Mouse (Mus musculus) lung, embryonic 16.5 days (tissue): Measurements from ENCODE around the gene Hcn2. TPM values are rescaled to one million over a fixed set of nuclear protein-coding genes. Genes with fewer than 3 reads are reported as not detected.
A peak's percentile ranks its signal among the peaks of the same experiment; 100 is the strongest.

Experiments used
- ATAC-seq: fragments of 200-750 bp; cut with Nextera tagmentation; 2 replicates; pipeline ENCODE4 v1.8.0; 2017; ENCODE audit warnings: low read depth, mild to moderate bottlenecking, moderate library complexity
- H3K27ac ChIP-seq: fragments of 300-500 bp; sonication (generic); 2 replicates; pipeline ENCODE4 v1.5.1; 2014; ENCODE audit warnings: mild to moderate bottlenecking, control low read depth, low read length
- H3K27me3 ChIP-seq: fragments of 300-500 bp; sonication (generic); 2 replicates; pipeline ENCODE4 v1.6.1; 2014; ENCODE audit warnings: low read depth, low read length, mixed read lengths; ENCODE audit not compliant: control insufficient read depth, insufficient read depth
- H3K36me3 ChIP-seq: fragments of 300-500 bp; sonication (generic); 2 replicates; pipeline ENCODE4 v1.6.1; 2014; ENCODE audit warnings: low read length; ENCODE audit not compliant: control insufficient read depth, insufficient read depth
- H3K4me1 ChIP-seq: fragments of 300-500 bp; sonication (generic); replicated peaks from 2 replicates; pipeline ENCODE4 v1.6.1; 2014; ENCODE audit warnings: low read length, mixed read lengths; ENCODE audit not compliant: control insufficient read depth, insufficient read depth
- H3K4me2 ChIP-seq: fragments of 300-500 bp; sonication (generic); 2 replicates; pipeline ENCODE4 v1.6.1; 2014; ENCODE audit warnings: low read depth, low read length, control low read depth
- H3K4me3 ChIP-seq: fragments of 300-500 bp; sonication (generic); 2 replicates; pipeline ENCODE4 v1.5.1; 2014; ENCODE audit warnings: mild to moderate bottlenecking, low read length, control low read depth
- H3K9ac ChIP-seq: fragments of 300-500 bp; sonication (generic); 2 replicates; pipeline ENCODE4 v1.6.1; 2014; ENCODE audit warnings: low read length, control low read depth
- H3K9me3 ChIP-seq: fragments of 300-500 bp; sonication (generic); 2 replicates; pipeline ENCODE4 v1.6.1; 2016; ENCODE audit warnings: low read length; ENCODE audit not compliant: control insufficient read depth
- WGBS: fragments of 180-500 bp; shearing (Covaris S2); extraction: QIAGEN DNeasy Blood & Tissue Kit; methylation state at CpG from one replicate; pipeline ENCODE4 v1.1.7; 2014; 5-methylcytosine and 5-hydroxymethylcytosine counted together
- polyA plus RNA-seq: library from polyadenylated mRNA; unstranded; fragments of >200 nt; fragmentation: Nextera tagmentation; extraction: Ambion mirVana; gene quantifications from 2 replicates; pipeline ENCODE4 v1.2.1, GENCODE M21; 2015

Hcn2 gene
- polyA plus RNA-seq, 1 experiment from 2014 or later, result not detected

GRCm38 (mm10) chr10:79705951-79706350, 10.5 kb upstream of the Hcn2 start:
- 69% methylated on average over 5 of the region's 5 CpGs for WGBS
- Histone ChIP-seq H3K4me2 (peak overlapping the region; percentile 94), H3K27me3 (no peaks in the 10 kb centered on the region), H3K4me3 (peak overlapping the region; percentile 84), H3K27ac (no peak overlapping the region; the same call in 1 of the 2 replicates), H3K9ac (peak overlapping the region; percentile 97), H3K9me3 (no peaks in the 10 kb centered on the region), H3K4me1 (peaks cover 32% of the 10 kb centered on the region), H3K36me3 (peaks cover 22% of the 10 kb centered on the region)
- ATAC-seq, result no peak

DNA sequence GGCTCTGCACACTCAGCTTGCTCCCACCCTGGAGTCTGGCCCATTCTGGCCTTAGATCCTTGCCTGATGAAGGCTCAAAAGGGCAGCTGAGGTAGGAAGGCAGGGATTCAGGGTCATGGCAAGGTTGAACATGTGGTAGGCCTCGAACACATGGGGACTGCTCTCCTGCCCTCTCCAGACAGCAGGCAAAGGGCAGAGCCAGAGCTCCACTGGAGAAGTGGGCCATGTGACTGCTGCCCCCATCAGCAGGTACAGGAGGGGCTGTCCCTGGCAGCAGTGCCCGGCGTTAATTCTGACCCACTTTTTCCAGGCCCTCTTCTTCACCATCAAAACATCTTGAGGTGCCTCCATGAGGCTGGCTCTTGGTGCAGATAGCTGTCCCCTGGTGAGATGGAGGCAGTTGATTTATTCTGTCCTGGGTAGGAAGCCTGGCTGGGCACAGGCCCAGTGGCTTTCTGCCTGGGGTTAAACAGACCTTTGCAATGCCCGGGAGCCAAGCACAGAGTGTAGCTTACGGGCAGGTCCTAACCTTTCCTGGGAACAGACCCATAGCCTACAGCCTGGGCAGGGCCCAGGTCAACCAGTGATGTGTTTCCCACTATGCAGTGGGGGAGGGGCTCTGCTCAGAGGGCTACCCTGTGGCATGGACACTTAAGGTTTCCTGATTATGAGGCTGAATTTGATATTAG, 9.9 kb upstream of the Hcn2 start:
- 79% methylated on average over 5 of the region's 5 CpGs for WGBS
- Histone ChIP-seq H3K4me1 (peaks cover 30% of the 10 kb centered on the region), H3K9ac (peak overlapping the region; percentile 97), H3K27ac (no peak overlapping the region), H3K36me3 (peaks cover 28% of the 10 kb centered on the region), H3K9me3 (no peaks in the 10 kb centered on the region), H3K4me2 (peak overlapping the region; percentile 94), H3K27me3 (no peaks in the 10 kb centered on the region), H3K4me3 (peak overlapping the region; percentile 84)
- ATAC-seq, result no peak

- ATAC-seq, result no peak
- Histone ChIP-seq H3K4me3 (peak overlapping the region; percentile 84; the same call in 1 of the 2 replicates), H3K36me3 (peaks cover 33% of the 10 kb centered on the region), H3K9me3 (no peaks in the 10 kb centered on the region), H3K4me1 (peaks cover 30% of the 10 kb centered on the region), H3K27ac (no peak overlapping the region), H3K4me2 (peak overlapping the region; percentile 1; the same call in 1 of the 2 replicates), H3K27me3 (no peaks in the 10 kb centered on the region), H3K9ac (no peak overlapping the region)
- 61% methylated on average over 1 of the region's 1 CpGs for WGBS
These were observed 9.3 kb upstream of the Hcn2 start for GRCm38 (mm10) chr10:79707162-79707561.

- ATAC-seq, result no peak
- Histone ChIP-seq H3K4me3 (no peak overlapping the region), H3K27me3 (no peaks in the 10 kb centered on the region), H3K36me3 (peaks cover 33% of the 10 kb centered on the region), H3K9me3 (no peaks in the 10 kb centered on the region), H3K27ac (no peak overlapping the region), H3K4me2 (no peak overlapping the region), H3K9ac (no peak overlapping the region), H3K4me1 (peaks cover 30% of the 10 kb centered on the region)
- WGBS, result 66% methylated on average over 4 of the region's 4 CpGs
These were observed 8.7 kb upstream of the Hcn2 start for GRCm38 (mm10) chr10:79707759-79708158.

GRCm38 (mm10) chr10:79708668-79709067, 7.8 kb upstream of the Hcn2 start:
- 74% methylated on average over 21 of the region's 21 CpGs for WGBS
- Histone ChIP-seq H3K4me1 (peaks cover 30% of the 10 kb centered on the region), H3K9ac (no peak overlapping the region), H3K4me3 (no peak overlapping the region), H3K36me3 (peaks cover 33% of the 10 kb centered on the region), H3K4me2 (no peak overlapping the region), H3K27ac (no peak overlapping the region), H3K27me3 (no peaks in the 10 kb centered on the region), H3K9me3 (no peaks in the 10 kb centered on the region)
- no peak for ATAC-seq

DNA sequence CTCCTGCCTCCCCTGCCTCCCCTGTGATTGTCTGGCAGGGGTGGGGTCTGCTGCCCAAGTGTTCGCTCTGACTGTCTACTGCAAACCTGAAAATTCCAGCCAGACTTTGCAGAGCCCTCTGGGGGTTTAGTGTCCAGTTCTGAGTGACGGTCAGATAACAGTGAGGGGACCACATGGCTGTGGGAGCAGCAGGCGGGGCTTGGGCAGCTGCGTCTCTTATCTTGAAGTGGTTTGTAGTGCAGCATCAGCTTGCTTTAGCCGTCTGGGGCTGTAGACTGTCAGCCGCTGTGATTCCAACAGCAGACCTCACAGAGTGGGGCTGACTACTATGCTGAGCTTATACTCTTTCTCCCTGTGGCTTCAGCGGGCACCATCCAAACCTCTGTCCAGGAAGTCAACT, 7.1 kb upstream of the Hcn2 start:
- H3K36me3 ChIP-seq, result peaks cover 33% of the 10 kb centered on the region
- H3K9me3 ChIP-seq, result no peaks in the 10 kb centered on the region
- H3K9ac ChIP-seq, result 0 out of 2 replicates have a peak overlapping the region, but pooled peaks have one; percentile 15
- no peak overlapping the region for H3K27ac ChIP-seq
- no peaks in the 10 kb centered on the region for H3K27me3 ChIP-seq
- no peak overlapping the region for H3K4me3 ChIP-seq
- no peak overlapping the region for H3K4me2 ChIP-seq
- peaks cover 30% of the 10 kb centered on the region for H3K4me1 ChIP-seq
- WGBS, result 47% methylated on average over 7 of the region's 7 CpGs
- no peak for ATAC-seq

DNA sequence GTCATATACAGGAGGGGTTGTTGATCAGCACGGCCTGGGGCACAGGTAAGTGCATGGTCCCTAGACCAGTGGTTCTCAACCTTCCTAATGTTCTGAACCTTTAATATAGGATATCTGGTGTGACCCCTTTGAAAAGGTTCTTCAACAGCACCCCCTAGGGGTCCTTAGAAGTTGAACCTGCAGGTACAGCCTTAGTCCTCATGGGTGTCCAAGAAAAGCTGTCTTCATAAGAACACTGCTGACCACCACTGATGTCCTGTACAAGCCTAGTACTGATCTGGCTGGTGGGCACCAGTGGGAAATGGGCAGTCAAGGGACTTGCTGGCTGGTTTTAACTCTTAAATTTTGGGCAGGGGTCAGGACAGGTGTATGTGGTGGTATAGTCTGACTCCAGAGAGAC, 4.4 kb upstream of the Hcn2 start:
- Histone ChIP-seq H3K9me3 (no peaks in the 10 kb centered on the region), H3K27ac (no peak overlapping the region), H3K4me1 (peaks cover 14% of the 10 kb centered on the region), H3K9ac (no peak overlapping the region), H3K4me3 (no peak overlapping the region), H3K27me3 (peaks cover 23% of the 10 kb centered on the region), H3K36me3 (peaks cover 33% of the 10 kb centered on the region), H3K4me2 (no peak overlapping the region)
- WGBS, result 50% methylated on average over 1 of the region's 1 CpGs
- peak; percentile 2; the same call in 1 of the 2 replicates for ATAC-seq

DNA sequence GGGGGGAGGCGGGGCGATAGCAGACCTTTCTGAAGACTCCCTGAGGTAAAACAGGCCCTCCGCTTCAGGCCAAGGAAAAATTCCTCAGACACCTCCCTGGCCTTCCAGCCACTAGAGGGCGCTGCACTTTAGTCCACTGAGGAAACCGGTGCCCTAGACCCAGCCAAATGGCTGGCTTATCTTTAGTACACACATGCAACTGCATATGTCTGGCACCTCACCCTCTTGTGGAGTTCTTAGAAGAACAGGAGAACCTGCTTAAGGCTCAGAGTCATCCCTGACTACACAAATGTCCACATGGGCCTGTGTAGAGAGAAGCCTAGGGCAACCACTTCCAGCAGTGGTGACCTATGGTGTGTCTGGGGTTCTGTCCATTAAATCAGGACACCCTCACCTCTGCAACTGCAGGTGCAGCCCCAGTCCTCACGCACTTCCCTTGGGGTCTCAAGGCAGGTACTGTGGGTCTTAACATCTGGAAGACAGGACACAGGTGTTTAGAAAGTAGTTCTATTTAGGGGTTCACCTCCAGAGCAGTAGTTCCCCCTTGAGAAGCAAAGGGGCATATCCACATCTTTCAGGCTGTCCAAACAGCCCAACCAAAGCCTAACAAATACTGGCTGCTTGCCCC, 3.8 kb upstream of the Hcn2 start:
- H3K9me3 ChIP-seq, result no peaks in the 10 kb centered on the region
- WGBS, result 13% methylated on average over 5 of the region's 6 CpGs
- peaks cover 33% of the 10 kb centered on the region for H3K36me3 ChIP-seq
- peak; percentile 47 for ATAC-seq
- H3K27ac ChIP-seq, result no peak overlapping the region
- peaks cover 19% of the 10 kb centered on the region for H3K4me1 ChIP-seq
- H3K4me3 ChIP-seq, result no peak overlapping the region
- no peak overlapping the region for H3K4me2 ChIP-seq
- no peak overlapping the region for H3K9ac ChIP-seq
- peaks cover 29% of the 10 kb centered on the region for H3K27me3 ChIP-seq

- Histone ChIP-seq H3K9me3 (no peaks in the 10 kb centered on the region), H3K36me3 (peaks cover 33% of the 10 kb centered on the region), H3K27me3 (peaks cover 33% of the 10 kb centered on the region), H3K4me1 (peaks cover 21% of the 10 kb centered on the region), H3K4me2 (no peak overlapping the region), H3K4me3 (no peak overlapping the region), H3K9ac (no peak overlapping the region), H3K27ac (no peak overlapping the region)
- no peak for ATAC-seq
- WGBS, result 20% methylated on average over 1 of the region's 1 CpGs
These were observed 3.3 kb upstream of the Hcn2 start for GRCm38 (mm10) chr10:79713163-79713562.
